Mouse (Mus musculus) neural tube, embryonic 12.5 days (tissue): ENCODE results near the gene Efcab5. TPM values are rescaled to one million over a fixed set of nuclear protein-coding genes. Genes with fewer than 3 reads are reported as not detected.
"Not testable (repeated sequence)": the region's sequence is repeated elsewhere in the genome, so short reads cannot be mapped to it uniquely, and the experiment has no call there.

Experiments
- ATAC-seq: fragments of 200-750 bp; cut with Nextera tagmentation; 2 replicates; pipeline ENCODE4 v1.8.0; 2017; ENCODE audit warnings: low read depth, mild to moderate bottlenecking, moderate TSS enrichment, moderate library complexity; ENCODE audit not compliant: low FRiP score
- H3K27ac ChIP-seq: fragments of 300-500 bp; sonication (generic); 2 replicates; pipeline ENCODE4 v1.5.1; 2016
- H3K27me3 ChIP-seq: fragments of 300-500 bp; sonication (generic); replicated peaks from 2 replicates; pipeline ENCODE4 v1.6.1; 2016; ENCODE audit warnings: mild to moderate bottlenecking
- H3K36me3 ChIP-seq: fragments of 300-500 bp; sonication (generic); 2 replicates; pipeline ENCODE4 v1.6.1; 2016; ENCODE audit warnings: mild to moderate bottlenecking
- H3K4me1 ChIP-seq: fragments of 300-500 bp; sonication (generic); 2 replicates; pipeline ENCODE4 v1.6.1; 2016
- H3K4me2 ChIP-seq: fragments of 300-500 bp; sonication (generic); replicated peaks from 2 replicates; pipeline ENCODE4 v1.6.1; 2016; ENCODE audit warnings: mild to moderate bottlenecking
- H3K4me3 ChIP-seq: fragments of 300-500 bp; sonication (generic); 2 replicates; pipeline ENCODE4 v1.5.1; 2016
- H3K9ac ChIP-seq: fragments of 300-500 bp; sonication (generic); 2 replicates; pipeline ENCODE4 v1.6.1; 2016; ENCODE audit warnings: mild to moderate bottlenecking
- H3K9me3 ChIP-seq: fragments of 300-500 bp; sonication (generic); 2 replicates; pipeline ENCODE4 v1.6.1; 2016; ENCODE audit warnings: mild to moderate bottlenecking
- WGBS: fragments of 180-500 bp; shearing (Covaris S2); methylation state at CpG from one replicate; pipeline ENCODE4 v1.1.7; 2016; 5-methylcytosine and 5-hydroxymethylcytosine counted together
- polyA plus RNA-seq: library from polyadenylated mRNA; unstranded; fragments of >200 nt; fragmentation: Nextera tagmentation; extraction: Ambion mirVana; gene quantifications from 2 replicates; pipeline ENCODE4 v1.2.1, GENCODE M21; 2016

Gene Efcab5
- polyA plus RNA-seq, 1 experiment from 2014 or later, result 0.62 TPM

- no peaks in the 10 kb centered on the region for H3K4me1 ChIP-seq
- no peak overlapping the region for H3K4me3 ChIP-seq
- H3K27me3 ChIP-seq, result no peaks in the 10 kb centered on the region
- 80% methylated on average over 2 of the region's 2 CpGs for WGBS
- H3K9me3 ChIP-seq, result no peaks in the 10 kb centered on the region
- no peak overlapping the region for H3K9ac ChIP-seq
- no peak overlapping the region for H3K27ac ChIP-seq
- ATAC-seq, result no peak
- H3K4me2 ChIP-seq, result no peak overlapping the region
- no peaks in the 10 kb centered on the region for H3K36me3 ChIP-seq
Measured at GRCm38 (mm10) chr11:77089162-77089561, 99.6 kb downstream of the Efcab5 start.

- 91% methylated on average over 2 of the region's 2 CpGs for WGBS
- no peaks in the 10 kb centered on the region for H3K36me3 ChIP-seq
- no peaks in the 10 kb centered on the region for H3K27me3 ChIP-seq
- H3K27ac ChIP-seq, result no peak overlapping the region
- H3K9me3 ChIP-seq, result no peaks in the 10 kb centered on the region
- ATAC-seq, result no peak
- no peaks in the 10 kb centered on the region for H3K4me1 ChIP-seq
- no peak overlapping the region for H3K4me3 ChIP-seq
- H3K9ac ChIP-seq, result no peak overlapping the region
- H3K4me2 ChIP-seq, result no peak overlapping the region
Measured at GRCm38 (mm10) chr11:77087004-77087403, 101.8 kb downstream of the Efcab5 start.

GRCm38 (mm10) chr11:77084001-77084682 lies 104.6 kb downstream of the Efcab5 start:
- no peaks in the 10 kb centered on the region for H3K4me1 ChIP-seq
- ATAC-seq, result no peak
- WGBS, result 67% methylated on average over 5 of the region's 5 CpGs
- H3K9ac ChIP-seq, result no peak overlapping the region
- no peak overlapping the region for H3K4me2 ChIP-seq
- 0 out of 2 replicates have a peak, but pooled peaks cover 4% of the 10 kb centered on the region for H3K27me3 ChIP-seq
- no peaks in the 10 kb centered on the region for H3K36me3 ChIP-seq
- H3K27ac ChIP-seq, result no peak overlapping the region
- H3K9me3 ChIP-seq, result no peaks in the 10 kb centered on the region
- no peak overlapping the region for H3K4me3 ChIP-seq

GRCm38 (mm10) chr11:77079361-77079760 lies 109.4 kb downstream of the Efcab5 start:
- 97% methylated on average over 1 of the region's 1 CpGs for WGBS

GRCm38 (mm10) chr11:77078273-77079134 lies 110.3 kb downstream of the Efcab5 start, which contains the start of gene Nsrp1:
Gene Nsrp1 (minus strand): TSS chr11:77078435.
- WGBS, result 4% methylated on average over 48 of the region's 48 CpGs
- Histone ChIP-seq H3K27ac (peak within 1 kb of the TSS; percentile 82), H3K4me3 (peak within 1 kb of the TSS; percentile 70), H3K27me3 (0 out of 2 replicates have a peak, but pooled peaks cover 4% of the 10 kb centered on the region), H3K36me3 (peaks cover 17% of the 10 kb centered on the region), H3K9me3 (no peaks in the 10 kb centered on the region), H3K4me1 (0 out of 2 replicates have a peak, but pooled peaks cover 3% of the 10 kb centered on the region), H3K9ac (peak within 1 kb of the TSS; percentile 76), H3K4me2 (peak within 1 kb of the TSS; percentile 74)
- ATAC-seq, result peak; percentile 98

More at GRCm38 (mm10) chr11:77079361-77079760, 109.4 kb downstream of the Efcab5 start:
- Histone ChIP-seq H3K4me1 (0 out of 2 replicates have a peak, but pooled peaks cover 3% of the 10 kb centered on the region), H3K27ac (no peak overlapping the region), H3K4me3 (no peak overlapping the region), H3K9ac (no peak overlapping the region), H3K4me2 (no peak overlapping the region), H3K9me3 (no peaks in the 10 kb centered on the region), H3K27me3 (0 out of 2 replicates have a peak, but pooled peaks cover 4% of the 10 kb centered on the region), H3K36me3 (peaks cover 12% of the 10 kb centered on the region)
- no peak for ATAC-seq

GRCm38 (mm10) chr11:77077792-77078191 lies 111.0 kb downstream of the Efcab5 start:
- Histone ChIP-seq H3K9ac (peak overlapping the region; percentile 76), H3K9me3 (no peaks in the 10 kb centered on the region), H3K4me1 (0 out of 2 replicates have a peak, but pooled peaks cover 3% of the 10 kb centered on the region), H3K4me2 (peak overlapping the region; percentile 74), H3K4me3 (peak overlapping the region; percentile 70), H3K27me3 (0 out of 2 replicates have a peak, but pooled peaks cover 4% of the 10 kb centered on the region), H3K27ac (peak overlapping the region; percentile 82; the same call in 1 of the 2 replicates), H3K36me3 (peaks cover 19% of the 10 kb centered on the region)
- WGBS, result 4% methylated on average over 16 of the region's 16 CpGs
- peak; percentile 68 for ATAC-seq

GRCm38 (mm10) chr11:77077331-77077730 lies 111.4 kb downstream of the Efcab5 start:
- not testable (repeated sequence) for H3K4me1 ChIP-seq, H3K27me3 ChIP-seq, H3K9me3 ChIP-seq, H3K27ac ChIP-seq, ATAC-seq
- Histone ChIP-seq H3K4me3 (peak overlapping the region; percentile 70), H3K9ac (peak overlapping the region; percentile 76), H3K36me3 (peaks cover 21% of the 10 kb centered on the region), H3K4me2 (peak overlapping the region; percentile 74)
- 69% methylated on average over 4 of the region's 4 CpGs for WGBS

- WGBS, result 79% methylated on average over 4 of the region's 4 CpGs
- Histone ChIP-seq H3K9ac (no peak overlapping the region), H3K4me3 (no peak overlapping the region), H3K27ac (no peak overlapping the region), H3K27me3 (no peaks in the 10 kb centered on the region), H3K9me3 (no peaks in the 10 kb centered on the region), H3K4me2 (no peak overlapping the region), H3K36me3 (peaks cover 20% of the 10 kb centered on the region), H3K4me1 (no peaks in the 10 kb centered on the region)
- ATAC-seq, result no peak
Measured at GRCm38 (mm10) chr11:77070721-77071120, 118.0 kb downstream of the Efcab5 start.

GRCm38 (mm10) chr11:77068825-77069224 lies 119.9 kb downstream of the Efcab5 start:
- 96% methylated on average over 4 of the region's 4 CpGs for WGBS
- no peaks in the 10 kb centered on the region for H3K9me3 ChIP-seq
- no peak for ATAC-seq
- no peak overlapping the region for H3K4me3 ChIP-seq
- no peak overlapping the region for H3K27ac ChIP-seq
- peaks cover 4% of the 10 kb centered on the region for H3K36me3 ChIP-seq
- no peaks in the 10 kb centered on the region for H3K4me1 ChIP-seq
- H3K4me2 ChIP-seq, result no peak overlapping the region
- no peaks in the 10 kb centered on the region for H3K27me3 ChIP-seq
- no peak overlapping the region for H3K9ac ChIP-seq

GRCm38 (mm10) chr11:77063406-77063805 lies 125.4 kb downstream of the Efcab5 start:
- Histone ChIP-seq H3K4me2 (no peak overlapping the region), H3K9ac (no peak overlapping the region), H3K27ac (no peak overlapping the region), H3K27me3 (no peaks in the 10 kb centered on the region), H3K4me1 (no peaks in the 10 kb centered on the region), H3K36me3 (no peaks in the 10 kb centered on the region), H3K4me3 (no peak overlapping the region), H3K9me3 (no peaks in the 10 kb centered on the region)
- ATAC-seq, result no peak
- 97% methylated on average over 2 of the region's 2 CpGs for WGBS

- Histone ChIP-seq H3K4me1 (no peaks in the 10 kb centered on the region), H3K4me2 (no peak overlapping the region), H3K27ac (no peak overlapping the region), H3K9me3 (no peaks in the 10 kb centered on the region), H3K27me3 (no peaks in the 10 kb centered on the region), H3K9ac (no peak overlapping the region), H3K4me3 (no peak overlapping the region), H3K36me3 (no peaks in the 10 kb centered on the region)
- 70% methylated on average over 5 of the region's 5 CpGs for WGBS
- ATAC-seq, result no peak
Measured at GRCm38 (mm10) chr11:77061951-77062350, 126.8 kb downstream of the Efcab5 start.

GRCm38 (mm10) chr11:77042816-77043215 lies 146.0 kb downstream of the Efcab5 start:
- no peak overlapping the region for H3K9ac ChIP-seq

More at GRCm38 (mm10) chr11:77042816-77043215, 146.0 kb downstream of the Efcab5 start:
- Histone ChIP-seq H3K4me2 (no peak overlapping the region), H3K9me3 (no peaks in the 10 kb centered on the region), H3K27ac (no peak overlapping the region), H3K36me3 (peaks cover 17% of the 10 kb centered on the region), H3K4me3 (no peak overlapping the region), H3K4me1 (no peaks in the 10 kb centered on the region), H3K27me3 (no peaks in the 10 kb centered on the region)
- 81% methylated on average over 2 of the region's 2 CpGs for WGBS
- ATAC-seq, result no peak
